Mouse (Mus musculus): ENCODE measurements around the gene Smarca2. TPM values are rescaled to one million over a fixed set of nuclear protein-coding genes. Genes with fewer than 3 reads are reported as not detected.
"Not testable (repeated sequence)": the region's sequence is repeated elsewhere in the genome, so short reads cannot be mapped to it uniquely, and the experiment has no call there.

Smarca2 gene
- polyA plus RNA-seq, 1 experiment from 2014 or later = 40.7 TPM

GRCm38 (mm10) chr19:26716217-26716616, 111.4 kb downstream of the Smarca2 start:
- DNase-seq (ENCODE audit: low spot score) = no peak
- no peak overlapping the region for H3K4me3 ChIP-seq
- no peaks in the 10 kb centered on the region for H3K36me3 ChIP-seq
- no peak overlapping the region for H3K27ac ChIP-seq
- WGBS = 83% methylated on average over 9 of the region's 9 CpGs
- no peaks in the 10 kb centered on the region for H3K9me3 ChIP-seq (replicated peaks)
- H3K4me1 ChIP-seq = no peaks in the 10 kb centered on the region
- H3K27me3 ChIP-seq (ENCODE audit: low read depth, poor library complexity, severe bottlenecking) = no peaks in the 10 kb centered on the region

DNA sequence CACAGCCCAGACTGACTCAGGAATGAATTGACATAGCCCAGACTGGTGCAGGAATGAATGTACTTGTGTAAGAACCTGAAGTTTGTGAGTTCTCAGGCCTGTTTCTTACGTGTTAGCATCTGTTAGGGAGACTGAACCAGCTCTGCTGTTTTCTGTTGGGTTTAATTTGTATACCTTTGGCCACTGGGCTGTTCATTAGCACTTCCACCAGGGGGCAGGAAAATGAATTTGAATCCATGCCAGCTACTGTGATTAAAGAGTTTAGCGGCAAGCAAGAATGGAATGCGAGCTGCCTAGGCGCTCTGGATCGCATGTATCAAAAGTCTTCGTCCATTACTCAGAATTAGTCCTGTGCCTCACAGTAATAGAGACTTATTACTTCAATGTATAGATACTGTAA, 113.4 kb downstream of the Smarca2 start:
- Histone ChIP-seq H3K4me1 (no peaks in the 10 kb centered on the region), H3K4me3 (no peak overlapping the region), H3K27ac (no peak overlapping the region), H3K27me3 (ENCODE audit: low read depth, poor library complexity, severe bottlenecking) (no peaks in the 10 kb centered on the region), H3K9me3 (replicated peaks) (no peaks in the 10 kb centered on the region), H3K36me3 (no peaks in the 10 kb centered on the region)
- no peak for DNase-seq (ENCODE audit: low spot score)
- WGBS = 56% methylated on average over 6 of the region's 6 CpGs

GRCm38 (mm10) chr19:26719161-26719560, 114.3 kb downstream of the Smarca2 start:
- Histone ChIP-seq H3K9me3 (replicated peaks) (no peaks in the 10 kb centered on the region), H3K4me3 (no peak overlapping the region), H3K36me3 (no peaks in the 10 kb centered on the region), H3K27ac (no peak overlapping the region), H3K4me1 (no peaks in the 10 kb centered on the region), H3K27me3 (ENCODE audit: low read depth, poor library complexity, severe bottlenecking) (no peaks in the 10 kb centered on the region)
- no peak for DNase-seq (ENCODE audit: low spot score)
- 93% methylated on average over 7 of the region's 7 CpGs for WGBS

DNA sequence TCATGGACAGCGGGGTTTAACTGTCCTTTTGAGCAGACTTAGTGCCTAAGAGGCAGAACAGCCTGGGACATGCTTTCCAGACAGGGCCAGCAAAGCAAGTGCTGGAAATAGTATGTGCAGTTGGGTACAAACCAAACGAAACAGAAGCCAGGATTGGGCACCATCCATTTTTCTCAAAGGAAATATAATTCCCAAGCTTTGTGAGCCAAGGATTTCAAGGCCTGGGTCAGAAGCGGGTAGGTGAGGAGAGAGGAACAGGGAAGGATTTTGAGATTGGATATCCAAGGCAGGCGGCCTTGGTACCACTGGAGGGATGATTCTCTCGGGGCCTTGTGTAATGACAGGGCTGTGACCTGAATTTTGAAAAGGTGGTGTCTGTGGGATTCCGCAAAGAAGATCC, 116.9 kb downstream of the Smarca2 start:
- DNase-seq (ENCODE audit: low spot score) = no peak
- H3K36me3 ChIP-seq = no peaks in the 10 kb centered on the region
- no peak overlapping the region for H3K4me3 ChIP-seq
- no peak overlapping the region for H3K27ac ChIP-seq
- no peaks in the 10 kb centered on the region for H3K9me3 ChIP-seq (replicated peaks)
- no peaks in the 10 kb centered on the region for H3K4me1 ChIP-seq
- no peaks in the 10 kb centered on the region for H3K27me3 ChIP-seq (ENCODE audit: low read depth, poor library complexity, severe bottlenecking)
- WGBS = 91% methylated on average over 6 of the region's 6 CpGs

- DNase-seq (ENCODE audit: low spot score) = no peak
- Histone ChIP-seq H3K27ac (no peak overlapping the region), H3K9me3 (replicated peaks) (no peaks in the 10 kb centered on the region), H3K4me3 (no peak overlapping the region), H3K4me1 (peaks cover 10% of the 10 kb centered on the region), H3K27me3 (ENCODE audit: low read depth, poor library complexity, severe bottlenecking) (no peaks in the 10 kb centered on the region), H3K36me3 (no peaks in the 10 kb centered on the region)
- 91% methylated on average over 11 of the region's 11 CpGs for WGBS
Observed at GRCm38 (mm10) chr19:26723899-26724298, 119.0 kb downstream of the Smarca2 start.

DNA sequence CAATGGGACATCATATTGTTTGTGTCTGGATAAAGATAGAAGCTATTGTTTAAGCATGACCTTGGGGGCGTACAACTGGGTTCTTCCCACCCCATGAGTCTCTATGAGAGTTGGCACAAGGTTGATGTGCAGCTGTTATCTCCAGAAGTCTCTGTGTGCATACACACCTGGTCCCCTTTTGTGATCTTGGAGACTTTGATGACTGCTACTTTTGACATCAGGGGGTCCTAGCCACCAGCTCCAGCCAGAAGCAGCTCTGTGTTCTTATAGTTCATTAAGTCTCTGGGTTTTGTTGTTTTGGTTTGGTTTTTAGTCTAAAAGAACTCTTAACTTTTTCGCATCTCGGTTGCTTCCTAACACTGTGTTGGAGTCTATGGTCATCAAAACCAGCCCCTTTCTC, 119.8 kb downstream of the Smarca2 start:
- Histone ChIP-seq H3K9me3 (replicated peaks) (no peaks in the 10 kb centered on the region), H3K4me3 (no peak overlapping the region), H3K27me3 (ENCODE audit: low read depth, poor library complexity, severe bottlenecking) (no peaks in the 10 kb centered on the region), H3K4me1 (peaks cover 10% of the 10 kb centered on the region), H3K36me3 (no peaks in the 10 kb centered on the region), H3K27ac (no peak overlapping the region)
- WGBS = 94% methylated on average over 3 of the region's 3 CpGs
- DNase-seq (ENCODE audit: low spot score) = no peak

GRCm38 (mm10) chr19:26727796-26728195, 122.9 kb downstream of the Smarca2 start:
- H3K27me3 ChIP-seq (ENCODE audit: low read depth, poor library complexity, severe bottlenecking) = no peaks in the 10 kb centered on the region
- DNase-seq (ENCODE audit: low spot score) = no peak
- H3K27ac ChIP-seq = no peak overlapping the region
- no peaks in the 10 kb centered on the region for H3K36me3 ChIP-seq
- H3K4me3 ChIP-seq = no peak overlapping the region
- WGBS = 72% methylated on average over 9 of the region's 9 CpGs
- peaks cover 25% of the 10 kb centered on the region for H3K4me1 ChIP-seq
- H3K9me3 ChIP-seq (replicated peaks) = no peaks in the 10 kb centered on the region

GRCm38 (mm10) chr19:26730486-26730885, 125.6 kb downstream of the Smarca2 start:
- H3K36me3 ChIP-seq = no peaks in the 10 kb centered on the region
- H3K27ac ChIP-seq = no peak overlapping the region
- 55% methylated on average over 9 of the region's 9 CpGs for WGBS
- no peak overlapping the region for H3K4me3 ChIP-seq
- H3K27me3 ChIP-seq (ENCODE audit: low read depth, poor library complexity, severe bottlenecking) = no peaks in the 10 kb centered on the region
- peak; percentile 28 for DNase-seq (ENCODE audit: low spot score)
- H3K4me1 ChIP-seq = peaks cover 40% of the 10 kb centered on the region
- H3K9me3 ChIP-seq (replicated peaks) = no peaks in the 10 kb centered on the region

DNA sequence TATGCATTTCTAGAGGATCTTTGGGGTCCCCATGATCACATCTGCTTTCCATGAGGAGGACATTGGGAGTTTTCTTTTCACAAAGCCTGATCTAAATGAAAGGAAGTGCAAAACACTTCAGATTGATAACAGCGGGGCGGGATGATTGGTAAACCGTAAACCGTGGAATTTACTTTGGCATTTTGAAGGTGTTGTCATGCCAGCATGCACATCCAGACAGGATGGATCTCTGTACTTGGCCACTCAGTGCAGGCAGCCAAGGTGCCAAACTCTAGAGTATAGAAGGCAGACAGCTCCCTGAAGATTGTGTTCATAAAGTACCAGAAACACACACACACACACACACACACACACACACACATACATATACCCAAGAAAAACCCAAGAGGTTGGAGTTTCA, 126.3 kb downstream of the Smarca2 start:
- Histone ChIP-seq H3K4me1 (peaks cover 40% of the 10 kb centered on the region), H3K27ac (no peak overlapping the region)
- 83% methylated on average over 4 of the region's 4 CpGs for WGBS

GRCm38 (mm10) chr19:26731809-26732208, 127.0 kb downstream of the Smarca2 start:
- H3K9me3 ChIP-seq (replicated peaks) = no peaks in the 10 kb centered on the region
- peaks cover 40% of the 10 kb centered on the region for H3K4me1 ChIP-seq
- WGBS = 12% methylated on average over 4 of the region's 4 CpGs
- no peaks in the 10 kb centered on the region for H3K36me3 ChIP-seq
- peak; percentile 32 for DNase-seq (ENCODE audit: low spot score)
- H3K4me3 ChIP-seq = no peak overlapping the region
- H3K27ac ChIP-seq = no peak overlapping the region
- no peaks in the 10 kb centered on the region for H3K27me3 ChIP-seq (ENCODE audit: low read depth, poor library complexity, severe bottlenecking)

More for the DNA sequence above, 126.3 kb downstream of the Smarca2 start:
- no peak overlapping the region for H3K4me3 ChIP-seq
- no peaks in the 10 kb centered on the region for H3K36me3 ChIP-seq
- H3K9me3 ChIP-seq (replicated peaks) = no peaks in the 10 kb centered on the region
- H3K27me3 ChIP-seq (ENCODE audit: low read depth, poor library complexity, severe bottlenecking) = no peaks in the 10 kb centered on the region
- DNase-seq (ENCODE audit: low spot score) = peak; percentile 26

- Histone ChIP-seq H3K4me1 (peaks cover 36% of the 10 kb centered on the region), H3K27ac (0 out of 2 replicates have a peak overlapping the region, but pooled peaks have one; percentile 17), H3K4me3 (no peak overlapping the region), H3K9me3 (replicated peaks) (no peaks in the 10 kb centered on the region), H3K27me3 (ENCODE audit: low read depth, poor library complexity, severe bottlenecking) (no peaks in the 10 kb centered on the region), H3K36me3 (no peaks in the 10 kb centered on the region)
- peak; percentile 24 for DNase-seq (ENCODE audit: low spot score)
- WGBS = 60% methylated on average over 2 of the region's 2 CpGs
Observed at GRCm38 (mm10) chr19:26733055-26733454, 128.2 kb downstream of the Smarca2 start.

- Histone ChIP-seq H3K4me3 (no peak overlapping the region), H3K27me3 (ENCODE audit: low read depth, poor library complexity, severe bottlenecking) (no peaks in the 10 kb centered on the region), H3K4me1 (peaks cover 31% of the 10 kb centered on the region), H3K36me3 (no peaks in the 10 kb centered on the region), H3K27ac (peak overlapping the region; percentile 36; the same call in 1 of the 2 replicates), H3K9me3 (replicated peaks) (no peaks in the 10 kb centered on the region)
- peak; percentile 28 for DNase-seq (ENCODE audit: low spot score)
- WGBS = 80% methylated on average over 7 of the region's 7 CpGs
Observed at GRCm38 (mm10) chr19:26733546-26734100, 128.8 kb downstream of the Smarca2 start.

DNA sequence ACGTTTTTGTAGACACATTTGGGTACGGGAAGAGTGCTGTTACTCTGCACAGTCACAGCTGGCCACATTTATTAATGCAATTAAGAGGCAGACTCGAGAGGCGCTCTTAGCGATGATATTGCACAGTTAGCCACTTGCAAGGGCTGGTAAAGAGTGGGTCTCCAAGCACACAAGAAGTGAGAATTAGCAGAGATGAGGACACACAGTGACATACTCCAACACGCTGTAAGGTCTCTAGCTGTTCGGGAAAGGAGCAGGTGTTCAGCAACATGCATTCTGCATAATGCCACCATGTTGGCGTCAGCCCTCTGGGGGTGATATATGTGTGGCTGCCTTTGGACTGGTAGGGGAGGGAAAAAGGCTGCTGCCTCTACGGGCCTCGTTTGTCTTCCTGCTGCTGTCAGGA, 129.9 kb downstream of the Smarca2 start:
- WGBS = 82% methylated on average over 10 of the region's 10 CpGs
- Histone ChIP-seq H3K27me3 (ENCODE audit: low read depth, poor library complexity, severe bottlenecking) (no peaks in the 10 kb centered on the region), H3K36me3 (no peaks in the 10 kb centered on the region), H3K4me3 (no peak overlapping the region), H3K27ac (no peak overlapping the region), H3K9me3 (replicated peaks) (no peaks in the 10 kb centered on the region), H3K4me1 (peaks cover 31% of the 10 kb centered on the region)
- peak; percentile 23 for DNase-seq (ENCODE audit: low spot score)

GRCm38 (mm10) chr19:26745021-26745420, 140.2 kb downstream of the Smarca2 start:
- not testable (repeated sequence) for H3K4me3 ChIP-seq
- 91% methylated on average over 4 of the region's 4 CpGs for WGBS

More at GRCm38 (mm10) chr19:26745021-26745420, 140.2 kb downstream of the Smarca2 start:
- H3K27ac ChIP-seq; H3K9me3 ChIP-seq (replicated peaks); H3K36me3 ChIP-seq; DNase-seq (ENCODE audit: low spot score); H3K27me3 ChIP-seq (ENCODE audit: low read depth, poor library complexity, severe bottlenecking): not testable (repeated sequence)
- peaks cover 18% of the 10 kb centered on the region for H3K4me1 ChIP-seq
